Mouse (Mus musculus) lung, adult 2 months (tissue): ENCODE measurements around the gene Amdhd1. TPM values are rescaled to one million over a fixed set of nuclear protein-coding genes. Genes with fewer than 3 reads are reported as not detected.
A peak's percentile ranks its signal among the peaks of the same experiment; 100 is the strongest.

Experiments used
- DNase-seq: peaks from one replicate; pipeline ENCODE4 v3.0.0; 2022
- H3K4me1 ChIP-seq: fragments of 200-500 bp; 2 replicates; pipeline ENCODE4 v1.6.1; 2011; ENCODE audit warnings: low read length; ENCODE audit not compliant: control insufficient read depth, insufficient read depth
- H3K4me3 ChIP-seq: fragments of 200-500 bp; replicated peaks from 2 replicates; pipeline ENCODE3; 2011; ENCODE audit warnings: low read depth, mild to moderate bottlenecking, control low read depth, low read length; ENCODE audit errors: extremely low read depth
- CTCF ChIP-seq: fragments of 200-500 bp; IDR thresholded peaks from 2 replicates; pipeline ENCODE4 v1.5.1; 2011; ENCODE audit warnings: mild to moderate bottlenecking, low read length, control low read depth; ENCODE audit not compliant: insufficient read depth
- POLR2A ChIP-seq: fragments of 200-500 bp; IDR thresholded peaks from 2 replicates; pipeline ENCODE4 v1.6.1; 2011; ENCODE audit warnings: low read depth, mild to moderate bottlenecking, control low read depth, low read length, borderline replicate concordance; ENCODE audit errors: extremely low read depth
- WGBS: fragments of 180-500 bp; shearing (Covaris S2); methylation state at CpG from one replicate; pipeline ENCODE4 v1.1.7; 2018; 5-methylcytosine and 5-hydroxymethylcytosine counted together
- polyA plus RNA-seq: library from polyadenylated mRNA; depleted of rRNA; stranded (reverse); fragments of >200 nt; gene quantifications from 2 replicates; pipeline ENCODE4 v1.2.3, GENCODE M21; 2012; rRNA removed

Amdhd1 gene
- 0.18 and 0.31 TPM in 2 replicates for polyA plus RNA-seq

GRCm38 (mm10) chr10:93539775-93540430 is at the start of gene Amdhd1:
Gene Amdhd1 (minus strand): TSS chr10:93540033.
- peak; percentile 71 for DNase-seq
- 0 out of 2 replicates have a peak, but pooled peaks cover 2% of the 10 kb centered on the region for H3K4me1 ChIP-seq
- peak within 1 kb of the TSS; percentile 54 for H3K4me3 ChIP-seq
- WGBS: 1% methylated on average over 35 of the region's 35 CpGs
- TF ChIP-seq POLR2A (no peak), CTCF (peak; percentile 56)

- H3K4me3 ChIP-seq: peak within 1 kb of the TSS; percentile 87
- H3K4me1 ChIP-seq: peaks cover 6% of the 10 kb centered on the region
- under 1% methylated on average over 63 of the region's 63 CpGs for WGBS
- TF ChIP-seq POLR2A: peak; percentile 43; the same call in 1 of the 2 replicates
- TF ChIP-seq CTCF: no peak
- DNase-seq: peak; percentile 96
These were observed 49.5 kb upstream of the Amdhd1 start, which contains the start of gene Snrpf for GRCm38 (mm10) chr10:93589281-93589848. Gene Snrpf (minus strand): TSS chr10:93589706.

GRCm38 (mm10) chr10:93588796-93589195 is 49.0 kb upstream of the Amdhd1 start:
- H3K4me3 ChIP-seq: peak overlapping the region; percentile 87
- WGBS: under 1% methylated on average over 11 of the region's 11 CpGs
- DNase-seq: no peak
- TF ChIP-seq CTCF: no peak
- TF ChIP-seq POLR2A: no peak
- peaks cover 6% of the 10 kb centered on the region for H3K4me1 ChIP-seq

GRCm38 (mm10) chr10:93577271-93577886 is 37.5 kb upstream of the Amdhd1 start:
- 60% methylated on average over 13 of the region's 13 CpGs for WGBS
- TF ChIP-seq POLR2A: peak; percentile 21; the same call in 1 of the 2 replicates
- TF ChIP-seq CTCF: peak; percentile 69
- peak; percentile 61 for DNase-seq

GRCm38 (mm10) chr10:93575960-93576359 is 36.1 kb upstream of the Amdhd1 start:
- H3K4me1 ChIP-seq: no peaks in the 10 kb centered on the region
- H3K4me3 ChIP-seq: no peak overlapping the region
- 75% methylated on average over 8 of the region's 8 CpGs for WGBS
- TF ChIP-seq CTCF: no peak
- no peak for TF ChIP-seq POLR2A
- DNase-seq: no peak

More at GRCm38 (mm10) chr10:93577271-93577886, 37.5 kb upstream of the Amdhd1 start:
- H3K4me3 ChIP-seq: no peak overlapping the region
- H3K4me1 ChIP-seq: no peaks in the 10 kb centered on the region

GRCm38 (mm10) chr10:93574966-93575365 is 35.1 kb upstream of the Amdhd1 start:
- no peaks in the 10 kb centered on the region for H3K4me1 ChIP-seq
- no peak for DNase-seq
- H3K4me3 ChIP-seq: no peak overlapping the region
- WGBS: 49% methylated on average over 4 of the region's 4 CpGs
- TF ChIP-seq POLR2A (no peak), CTCF (no peak)

GRCm38 (mm10) chr10:93572209-93572608 is 32.4 kb upstream of the Amdhd1 start:
- Histone ChIP-seq H3K4me3 (no peak overlapping the region), H3K4me1 (no peaks in the 10 kb centered on the region)
- WGBS: 67% methylated on average over 2 of the region's 2 CpGs
- DNase-seq: no peak
- TF ChIP-seq POLR2A (no peak), CTCF (no peak)

- DNase-seq: no peak
- Histone ChIP-seq H3K4me1 (no peaks in the 10 kb centered on the region), H3K4me3 (no peak overlapping the region)
- WGBS: 81% methylated on average over 6 of the region's 6 CpGs
- no peak for TF ChIP-seq POLR2A
- TF ChIP-seq CTCF: no peak
These were observed 28.8 kb upstream of the Amdhd1 start for GRCm38 (mm10) chr10:93568671-93569070.

- WGBS: 84% methylated on average over 11 of the region's 11 CpGs
- Histone ChIP-seq H3K4me1 (no peaks in the 10 kb centered on the region), H3K4me3 (no peak overlapping the region)
- DNase-seq: no peak
- TF ChIP-seq POLR2A (no peak), CTCF (no peak)
These were observed 28.2 kb upstream of the Amdhd1 start for GRCm38 (mm10) chr10:93567841-93568566.

- DNase-seq: no peak
- no peak for TF ChIP-seq CTCF
- no peak for TF ChIP-seq POLR2A
- 74% methylated on average over 10 of the region's 10 CpGs for WGBS
- Histone ChIP-seq H3K4me1 (no peaks in the 10 kb centered on the region), H3K4me3 (no peak overlapping the region)
These were observed 27.2 kb upstream of the Amdhd1 start for GRCm38 (mm10) chr10:93567066-93567465.
